Mouse (Mus musculus): Measurements from ENCODE around the gene Sbk3. TPM values are rescaled to one million over a fixed set of nuclear protein-coding genes. Genes with fewer than 3 reads are reported as not detected.
"Not testable (repeated sequence)": the region's sequence is repeated elsewhere in the genome, so short reads cannot be mapped to it uniquely, and the experiment has no call there.

Sbk3 gene
- total RNA-seq (2017), result not detected in 3 replicates

DNA sequence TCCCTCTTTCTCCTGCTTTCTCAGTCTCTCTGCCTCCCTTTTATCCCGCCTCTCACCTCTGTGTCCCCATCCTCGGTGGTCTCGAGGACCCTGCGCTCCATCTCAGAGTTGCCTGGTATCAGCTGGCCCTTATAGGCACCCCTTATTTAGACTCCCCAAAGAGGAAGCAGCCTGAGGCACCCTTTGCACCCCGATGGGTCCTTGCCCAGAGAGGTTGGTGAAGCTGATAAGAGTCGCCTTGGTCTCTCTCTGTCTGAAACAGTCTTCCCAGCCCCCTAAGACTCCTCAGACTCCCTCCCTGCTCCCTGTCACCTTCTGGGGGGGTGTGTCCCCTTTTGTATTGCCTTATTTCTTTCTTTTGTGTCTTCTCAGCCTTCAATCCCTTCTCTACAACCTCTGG lies at the start of gene Sbk3:
TSS of gene Sbk3 (minus strand) at position 101 of the 400 bp plus-strand sequence.
- no peak for ATAC-seq (replicated peaks; ENCODE audit: insufficient number of reproducible peaks, low FRiP score, low TSS enrichment, poor library complexity, severe bottlenecking)

DNA sequence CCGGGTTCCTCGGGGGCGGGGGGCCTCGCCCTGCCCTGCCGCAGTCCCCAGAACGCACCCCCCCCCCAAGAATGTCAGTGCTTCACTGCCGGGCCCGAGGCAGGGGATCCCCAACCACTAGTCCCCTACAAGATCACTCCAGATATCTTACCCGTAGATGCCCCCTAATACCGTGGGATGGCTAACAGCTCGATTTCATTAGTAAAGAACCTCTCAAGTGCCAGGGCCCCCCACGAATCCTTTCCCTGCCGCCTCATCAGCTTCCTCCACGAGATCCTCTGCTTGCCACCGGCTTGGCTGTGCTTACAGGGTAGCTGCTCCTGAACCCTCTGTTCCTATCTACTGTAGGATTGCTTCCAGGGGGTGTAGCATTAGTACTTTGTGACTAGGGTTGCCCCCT lies 49.7 kb upstream of the Sbk3 start:
- ATAC-seq (replicated peaks; ENCODE audit: insufficient number of reproducible peaks, low FRiP score, low TSS enrichment, poor library complexity, severe bottlenecking), result no peak

DNA sequence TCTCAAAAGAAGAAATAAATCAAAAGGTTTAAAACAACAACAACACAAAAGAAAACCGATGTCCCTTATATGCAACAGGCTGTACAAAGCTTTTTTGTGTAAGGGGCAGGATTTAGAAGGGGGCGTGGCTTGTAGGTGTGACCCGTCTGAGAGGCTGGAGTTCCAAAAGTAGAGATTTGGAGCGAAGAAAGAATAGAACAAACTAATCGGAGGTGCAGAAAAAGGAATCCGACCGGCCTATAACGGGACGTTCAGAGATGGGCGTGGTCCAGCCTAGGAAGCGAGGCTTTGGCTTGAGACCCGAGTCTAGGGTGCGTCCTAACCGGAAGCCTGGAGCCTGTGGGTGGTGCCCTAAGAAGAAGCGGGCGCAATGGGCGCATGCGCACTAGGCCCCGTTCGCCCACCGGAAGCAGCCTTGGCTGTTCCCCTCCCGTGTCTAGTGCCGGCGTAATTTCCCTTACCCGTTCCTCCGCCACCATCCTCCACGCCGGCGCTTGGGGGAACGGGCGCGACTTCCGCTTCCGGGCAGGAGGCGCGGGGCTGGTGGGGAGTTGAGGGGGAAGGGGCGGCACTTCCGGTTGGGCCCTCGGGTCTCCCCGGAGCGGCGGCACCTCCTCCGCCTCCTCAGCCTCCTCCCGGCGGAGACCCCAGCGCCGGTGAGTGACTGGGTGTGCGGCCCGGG lies 49.2 kb upstream of the Sbk3 start, which contains the start of the genes Zfp865 and Ccdc106:
TSS of gene Zfp865 (plus strand) at position 377 of the 682 bp plus-strand sequence.
TSS of gene Ccdc106 (plus strand) at position 554 of the 682 bp plus-strand sequence.
- ATAC-seq (replicated peaks; ENCODE audit: insufficient number of reproducible peaks, low FRiP score, low TSS enrichment, poor library complexity, severe bottlenecking), result peak; percentile 88

DNA sequence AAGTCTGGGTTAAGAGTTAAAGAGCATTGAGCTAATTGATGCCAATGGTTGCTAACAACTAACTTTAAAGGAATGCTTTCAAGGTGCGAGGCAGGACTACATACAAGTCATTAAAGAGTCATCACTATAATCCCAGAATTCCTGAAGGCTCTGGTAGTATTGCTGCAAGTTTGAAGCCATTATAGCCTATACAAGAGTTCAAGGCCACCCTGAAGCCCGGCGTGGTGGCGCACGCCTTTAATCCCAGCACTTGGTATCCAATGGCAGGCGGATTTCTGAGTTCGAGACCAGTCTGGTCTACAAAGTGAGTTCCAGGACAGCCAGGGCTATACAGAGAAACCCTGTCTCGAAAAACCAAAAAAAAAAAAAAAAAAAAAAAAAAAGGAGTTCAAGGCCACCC lies 48.6 kb upstream of the Sbk3 start:
- ATAC-seq (replicated peaks; ENCODE audit: insufficient number of reproducible peaks, low FRiP score, low TSS enrichment, poor library complexity, severe bottlenecking), result not testable (repeated sequence)

- no peak for ATAC-seq (replicated peaks; ENCODE audit: insufficient number of reproducible peaks, low FRiP score, low TSS enrichment, poor library complexity, severe bottlenecking)
Measured at GRCm38 (mm10) chr7:5017931-5018330, 47.0 kb upstream of the Sbk3 start.

- ATAC-seq (replicated peaks; ENCODE audit: insufficient number of reproducible peaks, low FRiP score, low TSS enrichment, poor library complexity, severe bottlenecking), result no peak
Measured at GRCm38 (mm10) chr7:5017352-5017751, 46.4 kb upstream of the Sbk3 start.

GRCm38 (mm10) chr7:5016920-5017319 lies 46.0 kb upstream of the Sbk3 start:
- no peak for ATAC-seq (replicated peaks; ENCODE audit: insufficient number of reproducible peaks, low FRiP score, low TSS enrichment, poor library complexity, severe bottlenecking)

DNA sequence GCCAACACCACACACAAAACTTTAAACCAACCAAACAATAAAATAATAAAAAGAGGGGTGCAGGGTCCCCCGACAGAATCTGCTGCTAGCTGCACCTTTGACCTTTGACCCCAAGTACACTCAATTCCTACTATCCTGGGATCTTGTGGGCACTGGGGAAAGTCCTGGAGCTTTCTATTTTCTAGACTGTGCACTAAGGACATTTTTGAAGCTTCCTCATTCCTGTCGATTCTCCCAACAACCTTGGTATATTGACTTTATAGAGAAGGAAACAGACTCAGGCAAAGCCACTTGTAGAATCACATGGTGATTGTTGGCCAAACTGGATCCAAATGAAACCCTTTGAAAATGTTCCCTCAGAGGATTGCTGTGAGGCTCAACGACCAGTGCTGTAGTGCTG lies 45.1 kb upstream of the Sbk3 start:
- no peak for ATAC-seq (replicated peaks; ENCODE audit: insufficient number of reproducible peaks, low FRiP score, low TSS enrichment, poor library complexity, severe bottlenecking)

DNA sequence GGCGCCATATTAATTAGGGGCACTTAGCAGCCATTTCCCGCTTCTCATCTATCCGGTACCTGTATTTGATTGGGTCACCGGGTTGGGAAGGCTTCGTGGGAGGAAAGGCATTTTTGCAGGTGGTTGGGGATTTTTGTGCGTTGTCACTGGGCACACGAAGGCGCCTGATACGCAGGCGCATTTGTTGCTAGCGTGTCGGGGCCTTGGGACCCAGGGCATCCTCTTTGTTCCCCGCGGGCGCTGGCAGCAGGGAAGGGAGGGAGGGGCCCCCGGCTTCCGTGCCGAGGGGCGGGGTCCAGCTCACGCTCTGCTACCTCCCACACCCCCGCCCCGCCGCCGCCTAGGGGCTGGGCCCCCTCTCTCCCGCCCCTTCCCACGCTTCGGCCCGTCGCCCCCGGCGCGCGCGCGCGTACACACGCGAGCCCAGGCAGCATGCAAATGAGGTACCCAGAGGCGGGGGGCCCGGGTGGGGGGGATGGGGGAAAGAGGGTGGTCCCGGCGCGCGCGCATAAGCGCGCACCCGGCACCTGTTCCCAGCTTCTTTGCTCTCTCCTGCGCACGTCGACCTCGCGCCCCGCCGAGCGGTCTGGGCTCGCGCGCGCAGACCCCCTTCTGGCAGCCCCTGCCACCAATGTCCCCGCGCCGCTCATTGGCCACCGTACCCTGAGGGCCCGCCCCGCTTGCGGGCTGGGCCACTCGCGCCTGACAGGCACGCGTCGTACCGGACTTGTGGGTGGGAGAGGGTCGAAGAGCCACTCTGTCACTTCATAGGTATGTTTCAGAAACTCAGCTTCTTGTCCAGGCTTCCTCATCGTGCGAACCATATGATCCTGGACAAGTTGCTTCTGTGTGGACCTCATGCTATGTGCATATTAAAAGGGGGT lies 44.4 kb upstream of the Sbk3 start, which contains the start of gene Gm44973:
TSS of gene Gm44973 (plus strand) at position 379 of the 884 bp plus-strand sequence.
- ATAC-seq (replicated peaks; ENCODE audit: insufficient number of reproducible peaks, low FRiP score, low TSS enrichment, poor library complexity, severe bottlenecking), result peak; percentile 62

- ATAC-seq (replicated peaks; ENCODE audit: insufficient number of reproducible peaks, low FRiP score, low TSS enrichment, poor library complexity, severe bottlenecking), result peak; percentile 62
Measured at GRCm38 (mm10) chr7:5014251-5015117, 43.5 kb upstream of the Sbk3 start, which contains the start of the genes Zfp524 and Fiz1. TSS of gene Zfp524 (plus strand) at chr7:5014415. TSS of gene Fiz1 (minus strand) at chr7:5014697.

DNA sequence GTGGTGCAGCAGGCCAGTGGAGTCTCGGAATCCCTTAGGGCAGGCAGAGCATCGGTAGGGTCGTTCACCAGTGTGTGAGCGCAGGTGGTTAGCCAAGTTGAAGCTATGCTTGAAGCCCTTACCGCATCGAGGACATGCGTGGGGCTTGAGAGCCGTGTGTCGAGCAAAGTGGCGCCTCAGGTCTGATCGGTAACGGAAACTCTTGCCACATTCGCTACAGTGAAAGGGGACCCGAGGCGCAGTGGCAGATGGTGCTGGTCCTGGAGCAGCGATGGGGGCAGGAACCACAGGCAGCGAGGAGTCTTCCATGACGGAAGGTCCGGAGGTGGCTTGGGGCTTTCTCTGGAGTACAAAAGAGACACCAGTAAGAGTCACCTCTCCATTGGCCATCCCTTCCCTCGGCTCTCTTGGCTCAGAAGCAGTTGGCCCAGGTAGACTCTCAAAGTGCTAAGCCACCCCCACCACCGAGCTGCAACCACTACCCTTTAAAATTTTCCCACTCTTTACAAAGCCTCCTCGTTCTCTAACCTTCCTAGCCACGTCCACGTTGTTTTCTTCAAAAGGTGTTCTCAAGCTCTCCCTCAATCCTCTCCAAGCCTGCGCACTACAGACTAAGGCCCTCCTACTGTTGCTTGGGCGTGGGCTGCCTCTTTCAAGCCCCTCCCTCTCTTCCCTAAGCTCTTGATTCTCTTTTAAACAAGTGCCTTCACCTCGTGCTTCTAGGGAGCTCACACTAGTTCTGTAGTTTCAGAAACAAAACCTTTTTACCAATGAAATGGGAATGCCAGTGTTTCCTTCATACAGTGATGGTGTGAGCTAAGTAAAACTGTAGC lies 41.9 kb upstream of the Sbk3 start:
- no peak for ATAC-seq (replicated peaks; ENCODE audit: insufficient number of reproducible peaks, low FRiP score, low TSS enrichment, poor library complexity, severe bottlenecking)

DNA sequence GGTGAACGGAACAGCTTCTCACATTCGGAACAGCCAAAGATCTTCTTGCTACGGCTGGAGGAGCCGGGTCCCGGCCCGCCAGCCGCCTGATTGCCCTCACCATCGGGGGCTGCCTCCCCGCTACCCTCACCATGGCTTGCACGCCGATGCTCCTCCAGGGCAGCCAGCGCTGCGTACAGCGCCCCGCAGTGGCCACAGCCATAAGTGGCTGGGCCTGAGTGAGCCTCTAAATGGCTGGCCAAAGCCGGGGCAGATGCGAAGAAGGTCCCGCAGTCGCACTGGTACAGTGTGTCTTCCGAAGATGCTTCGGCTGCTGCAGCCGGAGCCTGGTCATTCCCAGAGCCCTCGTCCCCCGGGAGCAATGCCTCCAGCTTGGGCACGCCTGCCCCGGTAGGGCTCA lies 37.3 kb upstream of the Sbk3 start:
- no peak for ATAC-seq (replicated peaks; ENCODE audit: insufficient number of reproducible peaks, low FRiP score, low TSS enrichment, poor library complexity, severe bottlenecking)

GRCm38 (mm10) chr7:5002876-5003275 lies 31.9 kb upstream of the Sbk3 start:
- ATAC-seq (replicated peaks; ENCODE audit: insufficient number of reproducible peaks, low FRiP score, low TSS enrichment, poor library complexity, severe bottlenecking), result not testable (repeated sequence)

DNA sequence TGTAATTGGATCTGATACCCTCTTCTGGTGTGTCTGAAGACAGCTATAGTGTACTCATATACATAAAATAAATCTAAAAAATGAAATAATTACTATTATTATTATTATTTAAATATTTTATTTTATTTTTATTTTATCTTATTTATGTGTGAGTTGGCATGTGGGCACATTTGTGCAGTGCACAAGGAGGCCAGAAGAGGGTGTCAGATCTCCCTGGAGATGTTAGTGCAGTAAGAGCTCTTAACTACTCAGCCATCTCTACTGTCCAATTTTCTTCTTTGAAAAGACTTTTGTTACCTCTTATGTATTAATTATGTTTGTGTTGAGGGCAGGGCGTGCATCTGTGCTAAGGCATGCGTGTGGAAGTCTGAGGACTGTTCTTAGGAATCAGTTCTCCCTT lies 28.9 kb upstream of the Sbk3 start:
- ATAC-seq (replicated peaks; ENCODE audit: insufficient number of reproducible peaks, low FRiP score, low TSS enrichment, poor library complexity, severe bottlenecking), result no peak

GRCm38 (mm10) chr7:4996934-4997333 lies 26.0 kb upstream of the Sbk3 start:
- ATAC-seq (replicated peaks; ENCODE audit: insufficient number of reproducible peaks, low FRiP score, low TSS enrichment, poor library complexity, severe bottlenecking), result no peak

GRCm38 (mm10) chr7:4996003-4996895 lies 25.3 kb upstream of the Sbk3 start, which contains the start of gene Zfp579:
TSS of gene Zfp579 (minus strand) at chr7:4996158.
- ATAC-seq (replicated peaks; ENCODE audit: insufficient number of reproducible peaks, low FRiP score, low TSS enrichment, poor library complexity, severe bottlenecking), result peak; percentile 57
